Mouse (Mus musculus): Measurements from ENCODE around the gene Orai3.

Orai3 gene

DNA sequence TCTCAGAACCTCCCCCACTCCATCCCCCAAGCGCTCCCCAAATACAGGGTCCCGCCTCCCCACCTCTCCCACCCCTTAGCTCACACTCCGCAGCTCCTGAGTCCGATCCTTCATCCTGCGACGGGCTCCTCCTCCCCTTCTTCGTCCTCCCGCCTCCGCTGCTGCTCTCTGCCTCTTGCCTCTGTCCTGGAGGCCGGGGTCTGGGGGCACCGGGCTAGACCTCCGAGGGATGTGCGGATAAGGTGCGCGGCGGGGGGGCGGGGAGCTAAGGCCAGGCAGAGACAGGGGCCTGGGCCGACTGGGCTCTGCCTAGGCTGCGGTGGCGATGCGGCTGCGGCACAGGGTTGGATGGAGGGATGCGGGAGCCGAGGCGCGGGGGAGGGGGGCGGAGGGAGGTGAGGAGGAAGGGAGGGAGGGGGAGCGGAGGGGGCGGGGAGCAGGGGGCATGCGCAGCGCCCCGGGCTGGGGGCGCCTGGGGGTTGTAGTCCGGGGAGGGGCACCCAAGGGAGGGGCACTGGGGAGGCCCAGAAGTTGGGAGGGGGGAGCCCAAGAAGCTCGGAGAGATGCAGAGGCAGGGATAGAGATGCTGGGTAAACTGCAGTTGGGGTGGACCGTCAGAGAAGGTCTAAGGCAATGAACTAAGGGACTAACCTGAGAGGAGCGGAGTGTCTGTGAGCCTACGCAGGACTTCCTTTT, 54.7 kb downstream of the Orai3 start, which contains the start of the genes Stx4a and Stx1b:
Gene Stx4a (plus strand): TSS at position 119 of the 696 bp plus-strand sequence.
Gene Stx1b (minus strand): TSS at position 374 of the 696 bp plus-strand sequence.
- peak; percentile 31 for DNase-seq (ENCODE audit: low read depth, low spot score)

Data from forelimb bud, embryonic 11.5 days (tissue).